Mouse (Mus musculus) kidney, adult 8-10 months (tissue): ENCODE data around the gene Lman1l.

ENCODE experiments used
- DNase-seq, 2 experiments: peaks; one replicate each; pipeline ENCODE4 v3.0.0; 2022

The Lman1l gene

DNA sequence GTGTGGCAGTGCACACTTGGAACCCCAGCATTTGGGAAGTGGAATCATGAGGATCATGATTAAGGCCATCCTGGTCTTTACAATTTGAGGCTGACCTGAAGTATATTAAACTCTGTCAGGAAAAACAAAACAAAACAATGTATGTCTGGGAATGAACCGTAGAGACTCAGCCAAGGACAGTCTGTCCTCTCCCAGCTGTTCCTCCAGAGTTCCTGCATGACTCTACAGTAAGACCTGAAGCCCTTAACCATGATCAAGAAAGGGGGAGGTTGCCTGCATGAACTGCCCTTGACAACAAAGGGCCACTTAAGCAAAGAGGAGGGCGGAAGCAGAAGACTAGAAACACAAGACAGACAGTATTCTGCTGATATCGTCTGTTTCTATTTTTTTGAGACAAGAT is 45.0 kb downstream of the Lman1l start:
- no peak for DNase-seq

DNA sequence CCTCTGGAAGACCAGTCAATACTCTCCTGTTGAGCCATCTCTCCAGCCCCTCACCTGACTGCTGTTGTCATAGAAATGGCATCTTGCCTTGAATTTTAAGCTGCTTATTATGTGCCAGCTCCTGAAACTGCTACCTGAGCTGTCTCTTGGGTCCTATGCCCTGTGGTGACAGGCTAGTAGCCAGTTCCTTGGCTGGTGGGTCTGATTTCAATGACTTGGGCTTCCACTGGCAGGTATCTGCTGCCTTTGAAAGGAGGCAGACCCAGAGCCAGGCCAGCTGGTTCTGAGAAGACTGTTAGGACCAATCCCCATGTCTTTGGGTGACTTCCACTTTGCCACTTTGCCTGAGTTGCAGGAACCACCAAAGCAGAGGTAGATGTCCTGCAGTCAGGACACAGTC is 46.2 kb downstream of the Lman1l start:
- DNase-seq, result no peak

GRCm38 (mm10) chr9:57568500-57568899 is 52.1 kb downstream of the Lman1l start:
- peak; percentile 54 to 68 for DNase-seq

GRCm38 (mm10) chr9:57566846-57567245 is 53.7 kb downstream of the Lman1l start:
- DNase-seq, result peak; percentile 80 to 90

DNA sequence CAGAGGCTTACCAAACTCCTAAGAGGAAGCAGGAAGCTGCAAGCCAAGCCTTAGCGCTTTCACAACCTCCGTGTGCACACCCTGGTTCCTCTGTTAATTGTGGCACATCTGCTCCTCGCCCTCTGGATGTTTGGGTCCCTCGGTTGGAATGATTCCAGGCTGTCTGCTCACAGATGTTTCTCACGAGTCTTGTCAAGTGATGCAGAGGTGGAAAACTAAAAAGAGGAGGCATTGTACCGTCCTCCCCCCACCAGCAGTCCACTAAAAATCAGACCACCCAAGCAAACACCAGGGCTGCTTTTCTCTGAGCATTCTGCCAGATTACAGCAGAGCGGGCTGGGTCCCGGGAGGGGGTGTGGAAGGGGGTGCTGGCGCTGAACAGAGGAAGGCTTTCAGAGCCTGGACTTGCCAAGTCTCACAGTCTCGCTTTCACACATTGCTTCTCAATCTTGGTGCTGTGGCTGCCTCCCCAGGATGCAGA is 54.8 kb downstream of the Lman1l start:
- no peak for DNase-seq

DNA sequence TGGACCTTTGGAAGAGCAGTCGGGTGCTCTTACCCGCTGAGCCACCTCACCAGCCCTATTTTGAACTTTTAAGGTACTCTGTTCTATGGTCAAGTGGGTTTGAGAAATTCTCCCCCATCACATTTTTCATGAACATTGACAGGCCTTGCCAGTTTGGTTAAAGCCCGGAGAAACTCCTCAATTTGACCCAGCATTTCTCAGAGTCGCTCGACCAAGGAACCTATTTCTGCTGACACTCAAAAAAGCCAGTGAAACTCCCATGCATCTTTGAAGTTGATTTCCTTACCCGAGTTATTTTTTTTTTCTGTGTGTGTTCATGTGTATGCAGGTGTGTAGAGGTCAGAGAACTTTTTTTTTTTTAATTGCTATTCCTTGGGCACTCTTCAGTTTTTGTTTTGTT is 56.0 kb downstream of the Lman1l start:
- DNase-seq, result peak; percentile 61 to 87

DNA sequence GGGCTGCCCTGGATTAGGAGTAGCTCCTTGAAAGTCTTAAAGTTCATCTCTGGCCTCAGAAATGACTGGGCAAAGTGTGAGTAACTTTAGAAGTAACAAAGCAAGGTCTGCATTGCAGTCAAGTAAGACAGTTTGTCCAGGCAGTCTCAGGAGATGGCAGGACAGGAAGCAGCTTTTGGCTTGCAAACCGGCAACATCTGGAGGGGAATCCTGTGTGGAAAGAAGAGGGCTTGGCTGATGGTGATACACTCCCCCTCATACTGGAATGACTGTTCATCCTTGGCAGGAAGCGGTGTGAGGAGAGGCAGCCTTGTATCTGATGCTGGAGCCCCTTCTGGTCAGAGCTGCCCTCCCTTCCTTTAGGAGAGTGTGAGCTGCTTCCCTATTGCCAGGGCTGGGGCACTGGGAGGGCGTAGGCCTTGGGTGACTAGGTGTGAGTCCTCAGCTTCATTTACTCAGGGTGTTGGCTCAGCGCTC is 57.6 kb downstream of the Lman1l start:
- peak; percentile 53 to 68 for DNase-seq

DNA sequence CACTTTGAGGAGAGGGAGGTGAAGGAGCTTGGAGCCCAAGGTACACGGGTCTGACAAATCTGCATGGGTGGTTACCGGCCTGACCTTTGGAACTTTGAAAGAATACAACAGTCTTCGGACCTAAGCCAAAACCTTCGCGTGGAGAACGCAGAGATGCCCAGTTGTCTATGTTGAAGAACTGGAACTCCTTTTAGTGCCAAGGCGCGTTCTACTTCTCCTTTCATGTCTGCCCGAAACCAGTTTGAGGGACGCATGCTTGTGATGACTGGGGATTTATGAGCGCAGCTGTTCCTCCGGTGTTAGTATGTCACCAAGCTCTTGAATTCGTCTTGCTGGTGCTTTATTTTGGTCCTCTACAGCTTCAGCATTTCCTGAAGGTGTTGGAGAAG is 58.9 kb downstream of the Lman1l start:
- peak; percentile 74 to 81 for DNase-seq

DNA sequence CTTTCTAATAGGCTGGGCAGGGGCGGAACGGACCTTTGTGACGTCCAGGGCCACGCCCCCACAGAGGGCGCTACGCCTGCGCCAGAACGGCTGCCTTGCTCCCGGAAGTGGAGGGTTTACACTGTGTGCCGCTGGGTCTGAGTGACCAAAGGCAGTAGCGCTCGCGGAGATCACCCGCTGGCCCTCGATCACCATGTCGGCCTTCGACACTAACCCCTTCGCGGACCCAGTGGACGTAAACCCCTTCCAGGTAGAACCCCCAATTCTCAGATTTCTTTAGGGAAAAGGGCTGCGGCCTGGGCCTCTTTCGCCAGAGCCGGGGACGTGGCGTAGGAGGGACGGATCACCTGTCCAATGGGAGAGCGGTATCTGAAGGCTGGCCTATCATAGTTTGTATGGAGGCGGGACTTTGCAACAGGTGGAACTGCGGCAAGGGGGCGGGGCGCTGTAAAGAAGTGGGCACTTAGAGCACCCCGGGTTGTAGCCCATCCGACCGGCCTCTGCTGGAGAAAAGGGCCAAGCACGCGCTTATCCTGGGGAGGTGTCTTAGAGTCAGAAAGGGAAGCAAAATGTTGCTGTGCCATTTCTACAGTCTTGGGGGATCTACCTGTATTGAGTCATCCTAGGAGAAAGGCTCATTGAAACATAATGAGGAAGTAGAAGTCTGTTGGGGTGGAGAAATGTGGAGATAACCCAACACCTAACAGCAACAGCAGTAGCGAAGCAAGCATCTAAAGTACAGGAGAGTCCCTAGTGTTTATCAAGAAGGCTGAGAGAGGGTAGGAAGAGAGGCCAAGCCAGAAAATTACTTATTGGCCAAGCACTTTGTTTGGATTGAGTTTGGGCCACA is 59.5 kb downstream of the Lman1l start, which contains the start of gene Scamp2:
Scamp2 (plus strand) TSS at position 83 of the 850 bp plus-strand sequence.
- peak; percentile 94 to 96 for DNase-seq

- no peak for DNase-seq
These were observed 60.3 kb downstream of the Lman1l start for GRCm38 (mm10) chr9:57560263-57560662.

- no peak for DNase-seq
These were observed 61.0 kb downstream of the Lman1l start for GRCm38 (mm10) chr9:57559568-57559967.

DNA sequence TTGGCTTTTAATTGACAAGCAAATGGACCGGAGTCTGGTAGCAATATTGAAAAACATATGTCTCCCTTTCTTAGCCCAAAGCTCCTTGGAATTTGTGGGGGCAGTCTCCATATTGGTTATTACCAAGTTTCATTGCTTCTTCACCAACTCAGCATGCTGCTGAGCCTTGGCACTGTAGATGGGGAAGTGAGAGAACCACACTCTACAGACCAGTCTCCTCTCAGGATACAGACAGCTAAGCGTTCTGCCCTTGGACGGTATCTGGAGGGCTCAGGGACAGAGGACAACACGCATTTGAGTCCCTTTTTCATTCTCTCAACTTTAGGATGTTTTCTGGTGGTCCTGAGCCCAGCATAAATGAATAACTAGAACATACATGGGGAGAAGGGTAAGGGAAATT is 61.9 kb downstream of the Lman1l start:
- DNase-seq, result no peak

GRCm38 (mm10) chr9:57557215-57557614 is 63.4 kb downstream of the Lman1l start:
- DNase-seq, result no peak
